Mouse (Mus musculus): ENCODE measurements around the gene 9330182L06Rik. TPM values are rescaled to one million over a fixed set of nuclear protein-coding genes. Genes with fewer than 3 reads are reported as not detected.

Gene 9330182L06Rik
- 0.08 and 0.16 TPM in 2 replicates for polyA plus RNA-seq (2012; rRNA removed)

DNA sequence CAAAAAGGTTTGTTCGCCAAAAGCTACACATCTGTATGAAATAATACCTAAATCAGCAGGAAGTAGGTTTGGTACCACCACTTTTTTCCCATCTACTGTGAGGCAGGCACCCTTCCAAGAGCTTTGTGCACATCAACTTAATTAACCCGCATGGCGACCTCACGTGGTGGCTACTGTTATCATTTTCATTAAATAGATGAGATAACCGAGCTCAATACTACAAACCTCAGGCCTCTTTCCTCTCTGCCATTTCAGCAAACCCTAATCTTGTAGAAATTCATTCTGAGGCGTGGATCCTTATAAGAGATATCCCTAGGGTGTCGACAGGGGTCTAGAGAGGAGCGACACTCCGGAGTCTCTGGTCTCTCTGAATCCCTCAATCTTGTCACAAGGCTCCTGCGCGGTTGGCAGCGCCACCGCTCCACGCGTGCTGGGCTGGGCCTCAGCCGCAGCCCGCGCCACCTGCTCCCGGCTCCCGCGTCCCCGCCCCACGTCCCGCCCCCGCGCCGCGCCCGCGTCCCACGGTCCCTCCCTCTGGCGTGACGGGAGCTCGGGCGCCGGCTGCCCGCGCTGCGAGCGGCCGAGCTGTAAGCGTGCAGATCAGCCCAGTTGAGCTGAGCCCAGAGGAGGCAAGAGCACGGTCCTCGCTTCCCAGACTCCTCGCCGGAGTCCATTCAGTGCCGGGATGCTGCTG, at the start of gene 9330182L06Rik:
9330182L06Rik (plus strand) TSS at position 533 of the 694 bp plus-strand sequence.
- Histone ChIP-seq H3K27ac (ENCODE audit: insufficient read depth, low read depth, low read length) (no peak within 1 kb of the TSS), H3K27me3 (replicated peaks; ENCODE audit: control insufficient read depth, insufficient read depth, low read length) (no peaks in the 10 kb centered on the region; the same call in 1 of the 2 replicates), H3K4me1 (ENCODE audit: control insufficient read depth, insufficient read depth, low read length) (no peaks in the 10 kb centered on the region), H3K4me3 (ENCODE audit: insufficient read depth, low read depth, low read length) (peak within 1 kb of the TSS; percentile 29), H3K36me3 (ENCODE audit: control insufficient read depth, insufficient read depth, low read length) (no peaks in the 10 kb centered on the region)
- DNase-seq = peak; percentile 23
- 2% methylated on average over 47 of the region's 47 CpGs for WGBS
- TF ChIP-seq CTCF (conservative IDR thresholded peaks at IDR 0.05; ENCODE audit: insufficient read depth, insufficient read length, low read depth, low read length) (no peak), POLR2A (IDR thresholded peaks at IDR 0.05; ENCODE audit: low read depth, low read length) (no peak)

DNA sequence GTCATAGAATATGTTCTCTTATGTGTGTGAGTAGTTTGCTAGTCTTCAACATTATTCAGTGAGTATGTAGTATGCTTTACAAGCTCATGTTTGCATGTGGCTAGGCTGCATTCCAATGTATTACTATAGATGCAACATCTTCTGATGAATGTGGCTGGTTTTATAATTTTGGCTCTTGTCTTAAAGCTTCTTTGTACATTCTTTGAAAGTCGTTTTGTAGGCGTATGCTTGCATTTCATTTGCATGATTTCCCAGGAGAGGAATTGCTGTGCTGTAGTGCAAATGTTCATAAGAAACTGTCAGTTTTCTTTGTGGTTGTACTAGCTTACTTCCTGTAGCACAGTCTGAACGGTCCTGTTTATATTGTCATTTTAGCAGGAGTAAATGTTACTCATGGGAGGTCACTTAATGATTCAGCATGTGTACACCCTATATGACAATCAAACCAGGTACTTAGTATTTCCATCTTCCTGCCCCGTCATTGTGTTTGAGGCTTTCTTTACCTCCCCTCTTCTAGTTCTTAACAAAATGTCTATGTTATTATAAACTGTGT, 38.4 kb upstream of the 9330182L06Rik start:
- Histone ChIP-seq H3K4me1 (ENCODE audit: control insufficient read depth, insufficient read depth, low read length) (no peaks in the 10 kb centered on the region), H3K4me3 (ENCODE audit: insufficient read depth, low read depth, low read length) (no peak overlapping the region), H3K27ac (ENCODE audit: insufficient read depth, low read depth, low read length) (no peak overlapping the region), H3K36me3 (ENCODE audit: control insufficient read depth, insufficient read depth, low read length) (no peaks in the 10 kb centered on the region), H3K27me3 (replicated peaks; ENCODE audit: control insufficient read depth, insufficient read depth, low read length) (no peaks in the 10 kb centered on the region)
- no peak for TF ChIP-seq CTCF (conservative IDR thresholded peaks at IDR 0.05; ENCODE audit: insufficient read depth, insufficient read length, low read depth, low read length)
- no peak for TF ChIP-seq POLR2A (IDR thresholded peaks at IDR 0.05; ENCODE audit: low read depth, low read length)
- DNase-seq = no peak
- WGBS = 64% methylated on average over 4 of the region's 4 CpGs

DNA sequence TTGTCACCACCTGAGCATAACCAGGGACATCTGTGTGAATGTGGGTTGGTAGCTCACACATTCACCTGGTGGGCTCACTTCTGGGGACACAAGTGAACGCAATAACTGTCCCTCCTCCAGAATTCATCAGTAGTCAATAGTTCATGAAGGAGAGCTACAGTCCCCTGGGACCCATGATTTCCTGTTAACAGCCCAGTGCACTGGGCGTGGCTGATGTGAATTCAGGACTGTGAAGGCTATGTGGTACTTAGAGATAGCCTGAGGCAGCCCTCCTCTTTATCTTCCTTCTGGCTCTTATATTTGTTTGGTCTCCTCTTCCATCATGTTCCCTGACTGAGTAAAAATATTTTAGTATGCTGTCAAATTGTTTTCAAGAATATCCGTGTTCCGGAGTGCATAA, 1.6 kb upstream of the 9330182L06Rik start:
- no peak for TF ChIP-seq CTCF (conservative IDR thresholded peaks at IDR 0.05; ENCODE audit: insufficient read depth, insufficient read length, low read depth, low read length)
- no peak for TF ChIP-seq POLR2A (IDR thresholded peaks at IDR 0.05; ENCODE audit: low read depth, low read length)

DNA sequence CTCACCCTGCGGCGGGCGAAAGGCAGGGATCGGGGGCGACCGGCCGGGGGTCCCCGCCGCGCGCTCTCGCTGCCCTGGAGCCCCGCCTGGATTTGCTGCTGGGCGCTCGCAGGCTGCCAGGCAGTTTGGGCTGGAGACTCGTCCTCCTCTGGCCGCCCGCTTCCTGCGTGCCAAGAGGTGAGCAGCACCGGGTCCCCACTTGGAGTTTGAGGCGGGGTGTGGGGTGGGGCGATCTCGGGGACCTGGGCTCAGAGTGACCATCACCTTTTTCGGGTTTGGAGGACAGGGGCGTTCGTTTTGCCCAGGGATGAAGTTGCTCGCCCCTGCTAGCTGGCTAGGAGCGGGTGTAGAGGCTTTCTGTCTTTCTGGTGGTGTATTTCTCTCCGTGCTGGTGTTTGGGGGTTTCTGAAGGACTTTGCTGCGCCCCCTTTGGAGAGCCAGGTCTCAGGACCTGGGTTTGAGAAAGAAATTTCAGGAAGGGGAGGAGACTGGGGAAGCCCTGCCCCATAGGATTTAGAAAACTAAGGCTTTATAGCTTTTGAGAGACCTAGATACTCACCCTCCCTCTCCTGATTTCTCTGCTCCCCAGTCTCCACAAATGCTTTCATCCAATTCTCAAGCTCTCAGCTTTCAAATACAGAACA, 484 bp downstream of the 9330182L06Rik start:
- TF ChIP-seq POLR2A (IDR thresholded peaks at IDR 0.05; ENCODE audit: low read depth, low read length) (no peak), CTCF (conservative IDR thresholded peaks at IDR 0.05; ENCODE audit: insufficient read depth, insufficient read length, low read depth, low read length) (no peak)
- Histone ChIP-seq H3K27ac (ENCODE audit: insufficient read depth, low read depth, low read length) (no peak overlapping the region), H3K4me3 (ENCODE audit: insufficient read depth, low read depth, low read length) (peak overlapping the region; percentile 29), H3K27me3 (replicated peaks; ENCODE audit: control insufficient read depth, insufficient read depth, low read length) (no peaks in the 10 kb centered on the region; the same call in 1 of the 2 replicates), H3K4me1 (ENCODE audit: control insufficient read depth, insufficient read depth, low read length) (no peaks in the 10 kb centered on the region), H3K36me3 (ENCODE audit: control insufficient read depth, insufficient read depth, low read length) (no peaks in the 10 kb centered on the region)
- DNase-seq = no peak
- WGBS = under 1% methylated on average over 30 of the region's 30 CpGs

More for the DNA sequence above, 1.6 kb upstream of the 9330182L06Rik start:
- no peak for DNase-seq
- Histone ChIP-seq H3K27ac (ENCODE audit: insufficient read depth, low read depth, low read length) (no peak overlapping the region), H3K36me3 (ENCODE audit: control insufficient read depth, insufficient read depth, low read length) (no peaks in the 10 kb centered on the region), H3K4me3 (ENCODE audit: insufficient read depth, low read depth, low read length) (no peak overlapping the region), H3K27me3 (replicated peaks; ENCODE audit: control insufficient read depth, insufficient read depth, low read length) (no peaks in the 10 kb centered on the region; the same call in 1 of the 2 replicates), H3K4me1 (ENCODE audit: control insufficient read depth, insufficient read depth, low read length) (no peaks in the 10 kb centered on the region)
- WGBS = 70% methylated on average over 4 of the region's 4 CpGs

DNA sequence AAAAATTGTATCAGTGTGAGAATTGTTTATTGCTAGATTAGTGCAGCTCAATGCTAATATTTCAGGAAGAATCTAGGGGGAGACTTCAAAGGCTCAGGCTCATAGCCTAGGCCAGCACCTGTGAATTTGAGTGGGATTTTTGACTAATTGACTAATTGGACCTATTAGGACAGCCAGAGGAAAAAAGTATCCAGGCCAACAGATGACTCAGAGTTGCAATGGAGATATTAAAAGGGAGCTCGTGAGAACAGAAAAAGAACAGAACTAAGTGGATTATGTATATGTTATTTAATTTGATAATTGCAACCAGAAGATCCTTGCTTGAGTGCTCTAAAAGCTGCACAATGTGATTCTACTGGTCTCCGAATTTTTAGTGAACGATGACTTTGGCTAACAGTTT, 3.7 kb downstream of the 9330182L06Rik start:
- no peak for DNase-seq
- TF ChIP-seq CTCF (conservative IDR thresholded peaks at IDR 0.05; ENCODE audit: insufficient read depth, insufficient read length, low read depth, low read length) (no peak), POLR2A (IDR thresholded peaks at IDR 0.05; ENCODE audit: low read depth, low read length) (no peak)
- 90% methylated on average over 3 of the region's 3 CpGs for WGBS

DNA sequence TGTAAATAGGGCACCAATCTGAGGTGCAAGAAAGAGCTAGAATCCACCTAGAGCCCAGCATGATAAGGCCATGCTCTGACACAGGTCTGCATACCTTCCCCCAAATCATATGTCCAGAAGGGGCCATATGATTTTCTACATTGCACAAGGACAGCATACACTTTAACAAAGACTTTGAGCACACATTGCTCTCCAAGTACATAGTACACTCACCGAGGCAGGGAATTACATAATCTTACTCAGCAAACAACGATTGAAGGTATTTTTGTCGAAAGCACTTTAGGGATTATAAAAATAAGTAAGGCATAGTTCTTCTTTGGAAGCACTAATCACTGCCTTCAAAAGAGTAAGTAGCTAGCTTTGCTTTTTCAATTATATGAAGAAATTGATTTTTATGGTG, 7.1 kb downstream of the 9330182L06Rik start:
- Histone ChIP-seq H3K27me3 (replicated peaks; ENCODE audit: control insufficient read depth, insufficient read depth, low read length) (no peaks in the 10 kb centered on the region), H3K36me3 (ENCODE audit: control insufficient read depth, insufficient read depth, low read length) (no peaks in the 10 kb centered on the region), H3K4me3 (ENCODE audit: insufficient read depth, low read depth, low read length) (no peak overlapping the region), H3K4me1 (ENCODE audit: control insufficient read depth, insufficient read depth, low read length) (no peaks in the 10 kb centered on the region), H3K27ac (ENCODE audit: insufficient read depth, low read depth, low read length) (no peak overlapping the region)
- DNase-seq = no peak
- TF ChIP-seq CTCF (conservative IDR thresholded peaks at IDR 0.05; ENCODE audit: insufficient read depth, insufficient read length, low read depth, low read length) = no peak
- TF ChIP-seq POLR2A (IDR thresholded peaks at IDR 0.05; ENCODE audit: low read depth, low read length) = no peak
- 87% methylated on average over 3 of the region's 3 CpGs for WGBS

More for the DNA sequence above, 3.7 kb downstream of the 9330182L06Rik start:
- Histone ChIP-seq H3K27ac (ENCODE audit: insufficient read depth, low read depth, low read length) (no peak overlapping the region), H3K4me3 (ENCODE audit: insufficient read depth, low read depth, low read length) (no peak overlapping the region), H3K36me3 (ENCODE audit: control insufficient read depth, insufficient read depth, low read length) (no peaks in the 10 kb centered on the region), H3K4me1 (ENCODE audit: control insufficient read depth, insufficient read depth, low read length) (no peaks in the 10 kb centered on the region), H3K27me3 (replicated peaks; ENCODE audit: control insufficient read depth, insufficient read depth, low read length) (no peaks in the 10 kb centered on the region; the same call in 1 of the 2 replicates)

Data from kidney, adult 2 months (tissue).